ENCODE assay signal across 26 mouse cellular contexts in genomic region chr7:118706488-118706887, GRCm38 (mm10). TPM values are rescaled to one million over a fixed set of nuclear protein-coding genes. Genes with fewer than 3 reads are reported as not detected.
DNase-seq lines count a peak whose midpoint lies in the region; ATAC-seq and TF ChIP-seq lines count a peak whose summit lies in the region.
"Had no signal": no experiment of that assay in that cellular context is flagged by ENCODE, and none has a peak within 500 bp of the region (broad histone marks: within the 10 kb centered on the region; RNA-seq: fewer than 3 reads in every experiment).

No protein-coding gene starts in this region.

- H3K4me1 ChIP-seq in hindbrain, embryonic 10.5 days (replicated peaks), result peaks cover 35% of the 10 kb centered on the region
- H3K4me1 ChIP-seq in hindbrain, embryonic 12.5 days, result peaks cover 21% of the 10 kb centered on the region
- H3K4me1 ChIP-seq in kidney, postnatal 0 days (replicated peaks; ENCODE audit: insufficient read depth, low read length), result peaks cover 3% of the 10 kb centered on the region; the same call in 1 of the 2 replicates
- peaks cover 33% of the 10 kb centered on the region for H3K4me1 ChIP-seq in midbrain, embryonic 10.5 days
- peaks cover 24% of the 10 kb centered on the region for H3K4me1 ChIP-seq in midbrain, embryonic 16.5 days (ENCODE audit: control insufficient read depth, insufficient read depth, low read length)
- peaks cover 23% of the 10 kb centered on the region for H3K4me1 ChIP-seq in stomach, embryonic 16.5 days (ENCODE audit: control insufficient read depth, insufficient read depth, low read length)

- DNase-seq in hindbrain, embryonic 10.5 days (ENCODE audit: low spot score), result no peak
- DNase-seq in kidney, postnatal 0 days (ENCODE audit: low spot score), result no peak
- no peak for DNase-seq in kidney, adult 9 months
- DNase-seq in midbrain, embryonic 10.5 days (ENCODE audit: low spot score), result no peak
- DNase-seq in T-cell, adult 2 months (ENCODE audit: low spot score), result no peak
- DNase-seq: adrenal gland, adult 2 months; cerebellum, adult 18-20 months; cerebellum, postnatal 36 days; gastrocnemius, postnatal 36 days; heart, adult 2 months; heart, postnatal 14 days; kidney, postnatal 36 days; layer of hippocampus, adult 9-11 months; liver, postnatal 0 days; right cerebral cortex, adult 18-20 months; right cerebral cortex, postnatal 4 days had no signal

- 89% methylated on average over 5 of the region's 5 CpGs for WGBS in hindbrain, embryonic 10.5 days
- WGBS in hindbrain, embryonic 12.5 days, result 93% methylated on average over 5 of the region's 5 CpGs
- WGBS in kidney, postnatal 0 days, result 90% methylated on average over 5 of the region's 5 CpGs
- 89% methylated on average over 5 of the region's 5 CpGs for WGBS in midbrain, embryonic 10.5 days
- WGBS in midbrain, embryonic 16.5 days, result 91% methylated on average over 5 of the region's 5 CpGs
- WGBS in stomach, embryonic 16.5 days, result 89% methylated on average over 5 of the region's 5 CpGs

- H3K4me3 ChIP-seq in hindbrain, embryonic 10.5 days, result no peak overlapping the region
- H3K4me3 ChIP-seq in hindbrain, embryonic 12.5 days, result no peak overlapping the region
- H3K4me3 ChIP-seq in kidney, postnatal 0 days (replicated peaks; ENCODE audit: low read depth, low read length), result no peak overlapping the region
- H3K4me3 ChIP-seq in midbrain, embryonic 10.5 days, result no peak overlapping the region
- no peak overlapping the region for H3K4me3 ChIP-seq in midbrain, embryonic 16.5 days (ENCODE audit: low read depth, low read length)
- H3K4me3 ChIP-seq in stomach, embryonic 16.5 days (replicated peaks; ENCODE audit: low read length), result no peak overlapping the region

- no peaks in the 10 kb centered on the region for H3K9me3 ChIP-seq in hindbrain, embryonic 10.5 days
- H3K9me3 ChIP-seq in hindbrain, embryonic 12.5 days (replicated peaks), result no peaks in the 10 kb centered on the region
- no peaks in the 10 kb centered on the region for H3K9me3 ChIP-seq in kidney, postnatal 0 days (replicated peaks; ENCODE audit: low read length)
- H3K9me3 ChIP-seq in midbrain, embryonic 10.5 days (replicated peaks), result no peaks in the 10 kb centered on the region
- H3K9me3 ChIP-seq in midbrain, embryonic 16.5 days (replicated peaks; ENCODE audit: control insufficient read depth, low read length, poor library complexity, severe bottlenecking), result no peaks in the 10 kb centered on the region
- no peaks in the 10 kb centered on the region for H3K9me3 ChIP-seq in stomach, embryonic 16.5 days (replicated peaks; ENCODE audit: control insufficient read depth, low read length)
- H3K9me3 ChIP-seq: embryonic facial prominence, embryonic 15.5 days; G1E; heart, embryonic 13.5 days; stomach, embryonic 15.5 days had no signal

- no peak overlapping the region for H3K4me2 ChIP-seq in hindbrain, embryonic 12.5 days (replicated peaks)
- no peak overlapping the region for H3K4me2 ChIP-seq in kidney, postnatal 0 days (ENCODE audit: low read length)
- H3K4me2 ChIP-seq in midbrain, embryonic 16.5 days (ENCODE audit: low read length), result no peak overlapping the region
- H3K4me2 ChIP-seq in stomach, embryonic 16.5 days (ENCODE audit: low read depth, low read length), result no peak overlapping the region

- ATAC-seq in hindbrain, embryonic 12.5 days (ENCODE audit: low FRiP score), result no peak
- no peak for ATAC-seq in kidney, postnatal 0 days (replicated peaks; ENCODE audit: low FRiP score, low read depth)
- ATAC-seq in midbrain, embryonic 16.5 days, result no peak
- ATAC-seq in stomach, embryonic 16.5 days (ENCODE audit: insufficient read depth, low FRiP score), result no peak
- ATAC-seq: intestine, postnatal 0 days; liver, postnatal 0 days; Patski had no signal

- H3K9ac ChIP-seq in hindbrain, embryonic 12.5 days, result no peak overlapping the region
- H3K9ac ChIP-seq in kidney, postnatal 0 days (ENCODE audit: low read depth, low read length), result no peak overlapping the region
- H3K9ac ChIP-seq in midbrain, embryonic 16.5 days (ENCODE audit: low read depth, low read length), result no peak overlapping the region
- H3K9ac ChIP-seq in stomach, embryonic 16.5 days (ENCODE audit: low read length), result no peak overlapping the region
- H3K9ac ChIP-seq: embryonic facial prominence, embryonic 15.5 days; stomach, embryonic 15.5 days had no signal

- TF ChIP-seq CTCF in kidney, postnatal 0 days (IDR thresholded peaks at IDR 0.05; ENCODE audit: low read depth), result no peak

- H3K36me3 ChIP-seq in hindbrain, embryonic 10.5 days, result peaks cover 18% of the 10 kb centered on the region
- H3K36me3 ChIP-seq in hindbrain, embryonic 12.5 days, result 0 out of 2 replicates have a peak, but pooled peaks cover 3% of the 10 kb centered on the region
- H3K36me3 ChIP-seq in kidney, postnatal 0 days (ENCODE audit: insufficient read depth, low read length), result no peaks in the 10 kb centered on the region
- peaks cover 17% of the 10 kb centered on the region for H3K36me3 ChIP-seq in midbrain, embryonic 10.5 days
- H3K36me3 ChIP-seq in midbrain, embryonic 16.5 days (ENCODE audit: control insufficient read depth, insufficient read depth, low read length), result 0 out of 2 replicates have a peak, but pooled peaks cover 3% of the 10 kb centered on the region
- H3K36me3 ChIP-seq in stomach, embryonic 16.5 days (ENCODE audit: control insufficient read depth, insufficient read depth, low read length), result no peaks in the 10 kb centered on the region
- H3K36me3 ChIP-seq: embryonic facial prominence, embryonic 15.5 days; stomach, embryonic 15.5 days had no signal

- H3K27ac ChIP-seq in hindbrain, embryonic 10.5 days, result 0 out of 2 replicates have a peak overlapping the region, but pooled peaks have one; percentile 95
- no peak overlapping the region for H3K27ac ChIP-seq in hindbrain, embryonic 12.5 days
- H3K27ac ChIP-seq in kidney, postnatal 0 days, result peak overlapping the region; percentile 88; the same call in 1 of the 2 replicates
- H3K27ac ChIP-seq in midbrain, embryonic 10.5 days (replicated peaks), result 0 out of 2 replicates have a peak overlapping the region, but pooled peaks have one; percentile 94
- H3K27ac ChIP-seq in midbrain, embryonic 16.5 days (ENCODE audit: low read length), result no peak overlapping the region
- H3K27ac ChIP-seq in stomach, embryonic 16.5 days (ENCODE audit: low read length), result 0 out of 2 replicates have a peak overlapping the region, but pooled peaks have one; percentile 90
- H3K27ac ChIP-seq: embryonic facial prominence, embryonic 15.5 days; macrophage had no signal

- H3K27me3 ChIP-seq in hindbrain, embryonic 10.5 days (ENCODE audit: insufficient read depth, poor library complexity, severe bottlenecking), result peaks cover 5% of the 10 kb centered on the region; the same call in 1 of the 2 replicates
- H3K27me3 ChIP-seq in hindbrain, embryonic 12.5 days, result no peaks in the 10 kb centered on the region
- no peaks in the 10 kb centered on the region for H3K27me3 ChIP-seq in kidney, postnatal 0 days (ENCODE audit: insufficient read depth, low read length)
- H3K27me3 ChIP-seq in midbrain, embryonic 10.5 days (ENCODE audit: low read depth, poor library complexity, severe bottlenecking), result peaks cover 4% of the 10 kb centered on the region; the same call in 1 of the 2 replicates
- H3K27me3 ChIP-seq in midbrain, embryonic 16.5 days (ENCODE audit: control insufficient read depth, insufficient read depth, low read depth, low read length), result no peaks in the 10 kb centered on the region
- no peaks in the 10 kb centered on the region for H3K27me3 ChIP-seq in stomach, embryonic 16.5 days (ENCODE audit: control insufficient read depth, insufficient read depth, low read length)
- H3K27me3 ChIP-seq: embryonic facial prominence, embryonic 15.5 days; heart, embryonic 13.5 days; Patski; stomach, embryonic 15.5 days had no signal

RNA-seq across cellular contexts. Expression of gene Gde1, which starts 0.9 kb away (rescaled TPM):
- 80.9 and 102 TPM in 2 replicates for polyA plus RNA-seq in hindbrain, embryonic 10.5 days (2016; fragmentation: Nextera tagmentation; extraction: Ambion mirVana)
- 112 and 115 TPM in 2 replicates for polyA plus RNA-seq in hindbrain, embryonic 12.5 days (2016; fragmentation: Nextera tagmentation; extraction: Ambion mirVana)
- polyA plus RNA-seq in kidney, postnatal 0 days (2015; fragmentation: Nextera tagmentation; extraction: Ambion mirVana), result 139 and 148 TPM in 2 replicates
- polyA plus RNA-seq in midbrain, embryonic 10.5 days (2016; fragmentation: Nextera tagmentation; extraction: Ambion mirVana), result 78.0 and 90.9 TPM in 2 replicates
- 192 and 206 TPM in 2 replicates for polyA plus RNA-seq in midbrain, embryonic 16.5 days (2015; fragmentation: Nextera tagmentation; extraction: Ambion mirVana)
- polyA plus RNA-seq in stomach, embryonic 16.5 days (2015; fragmentation: Nextera tagmentation; extraction: Ambion mirVana), result 110 and 116 TPM in 2 replicates

RNA-seq across cellular contexts. Expression of gene Ccp110, which starts 5.9 kb away (rescaled TPM):
- 28.5 and 34.1 TPM in 2 replicates for polyA plus RNA-seq in hindbrain, embryonic 10.5 days (2016; fragmentation: Nextera tagmentation; extraction: Ambion mirVana)
- 34.2 and 38.6 TPM in 2 replicates for polyA plus RNA-seq in hindbrain, embryonic 12.5 days (2016; fragmentation: Nextera tagmentation; extraction: Ambion mirVana)
- 6.8 and 8.1 TPM in 2 replicates for polyA plus RNA-seq in kidney, postnatal 0 days (2015; fragmentation: Nextera tagmentation; extraction: Ambion mirVana)
- polyA plus RNA-seq in midbrain, embryonic 10.5 days (2016; fragmentation: Nextera tagmentation; extraction: Ambion mirVana), result 33.0 and 40.4 TPM in 2 replicates
- 33.1 and 40.4 TPM in 2 replicates for polyA plus RNA-seq in midbrain, embryonic 16.5 days (2015; fragmentation: Nextera tagmentation; extraction: Ambion mirVana)
- 14.5 and 16.7 TPM in 2 replicates for polyA plus RNA-seq in stomach, embryonic 16.5 days (2015; fragmentation: Nextera tagmentation; extraction: Ambion mirVana)

RNA-seq across cellular contexts. Expression of gene Vps35l, which starts 33.5 kb away (rescaled TPM):
- polyA plus RNA-seq in hindbrain, embryonic 10.5 days (2016; fragmentation: Nextera tagmentation; extraction: Ambion mirVana), result 67.1 and 78.8 TPM in 2 replicates
- 98.2 and 101 TPM in 2 replicates for polyA plus RNA-seq in hindbrain, embryonic 12.5 days (2016; fragmentation: Nextera tagmentation; extraction: Ambion mirVana)
- polyA plus RNA-seq in kidney, postnatal 0 days (2015; fragmentation: Nextera tagmentation; extraction: Ambion mirVana), result 59.0 and 63.9 TPM in 2 replicates
- 68.6 and 84.0 TPM in 2 replicates for polyA plus RNA-seq in midbrain, embryonic 10.5 days (2016; fragmentation: Nextera tagmentation; extraction: Ambion mirVana)
- 102 and 113 TPM in 2 replicates for polyA plus RNA-seq in midbrain, embryonic 16.5 days (2015; fragmentation: Nextera tagmentation; extraction: Ambion mirVana)
- polyA plus RNA-seq in stomach, embryonic 16.5 days (2015; fragmentation: Nextera tagmentation; extraction: Ambion mirVana), result 57.2 and 60.7 TPM in 2 replicates

Comparison
In these comparisons a context has a peak if more than half of its experiments do, and no peak if none do; other contexts are left out.
1. H3K27ac ChIP-seq: peak in hindbrain, embryonic 10.5 days (single experiment), kidney, postnatal 0 days (single experiment), midbrain, embryonic 10.5 days (single experiment) and stomach, embryonic 16.5 days (single experiment); none in hindbrain, embryonic 12.5 days (single experiment) and midbrain, embryonic 16.5 days (single experiment).